Mouse (Mus musculus) neutrophil, adult 5-6 weeks (primary cell): ENCODE results near the gene Grik3. TPM values are rescaled to one million over a fixed set of nuclear protein-coding genes. Genes with fewer than 3 reads are reported as not detected.

Experiments used
- ATAC-seq: fragments of 151-379, 151-347 bp; 2 replicates; pipeline ENCODE4 v1.8.0; 2017; ENCODE audit warnings: mild to moderate bottlenecking, moderate TSS enrichment; ENCODE audit not compliant: insufficient number of reproducible peaks, poor library complexity, low FRiP score, severe bottlenecking; ENCODE audit errors: extremely low read depth
- total RNA-seq: library from RNA; stranded (forward); fragments of 200-1000 nt; gene quantifications from 2 replicates; pipeline ENCODE4 v1.2.3, GENCODE M21; 2017

Gene Grik3
- total RNA-seq, 1 experiment from 2014 or later: not detected

- no peak for ATAC-seq
These were observed 251.7 kb downstream of the Grik3 start for GRCm38 (mm10) chr4:125742162-125742571.

GRCm38 (mm10) chr4:125745902-125746301 lies 255.4 kb downstream of the Grik3 start:
- ATAC-seq: no peak

GRCm38 (mm10) chr4:125756393-125756792 lies 265.9 kb downstream of the Grik3 start:
- ATAC-seq: no peak

- ATAC-seq: no peak
These were observed 269.8 kb downstream of the Grik3 start for GRCm38 (mm10) chr4:125760326-125760725.

- no peak for ATAC-seq
These were observed 272.6 kb downstream of the Grik3 start for GRCm38 (mm10) chr4:125763056-125763455.
